Mouse (Mus musculus) bone marrow macrophage, adult 2 months (primary cell): Measurements from ENCODE around the gene Tecpr1. TPM values are rescaled to one million over a fixed set of nuclear protein-coding genes. Genes with fewer than 3 reads are reported as not detected.
A peak's percentile ranks its signal among the peaks of the same experiment; 100 is the strongest.

Source experiments
- H3K27ac ChIP-seq: 2 replicates; pipeline ENCODE4 v1.5.1; 2012; ENCODE audit warnings: low read depth, low read length; ENCODE audit not compliant: insufficient read depth
- H3K4me1 ChIP-seq: 2 replicates; pipeline ENCODE4 v1.6.1; 2012; ENCODE audit warnings: low read length; ENCODE audit not compliant: control insufficient read depth, insufficient read depth
- H3K4me3 ChIP-seq: 2 replicates; pipeline ENCODE4 v1.5.1; 2012; ENCODE audit warnings: mild to moderate bottlenecking, low read length, moderate library complexity; ENCODE audit not compliant: insufficient read depth
- CTCF ChIP-seq: IDR thresholded peaks from 2 replicates; pipeline ENCODE4 v1.5.1; 2012; ENCODE audit warnings: low read depth, mild to moderate bottlenecking, low read length, moderate library complexity
- POLR2A ChIP-seq: IDR thresholded peaks from 2 replicates; pipeline ENCODE4 v1.6.1; 2012; ENCODE audit warnings: mild to moderate bottlenecking, low read depth, low read length, borderline replicate concordance
- polyA plus RNA-seq: library from polyadenylated mRNA; stranded (reverse); fragments of >200 nt; gene quantifications from 2 replicates; pipeline ENCODE4 v1.2.4, GENCODE M21; 2012; ENCODE audit not compliant: missing spikeins, insufficient read depth, insufficient read length

Gene Tecpr1
- polyA plus RNA-seq, result 50.7 and 55.3 TPM in 2 replicates

DNA sequence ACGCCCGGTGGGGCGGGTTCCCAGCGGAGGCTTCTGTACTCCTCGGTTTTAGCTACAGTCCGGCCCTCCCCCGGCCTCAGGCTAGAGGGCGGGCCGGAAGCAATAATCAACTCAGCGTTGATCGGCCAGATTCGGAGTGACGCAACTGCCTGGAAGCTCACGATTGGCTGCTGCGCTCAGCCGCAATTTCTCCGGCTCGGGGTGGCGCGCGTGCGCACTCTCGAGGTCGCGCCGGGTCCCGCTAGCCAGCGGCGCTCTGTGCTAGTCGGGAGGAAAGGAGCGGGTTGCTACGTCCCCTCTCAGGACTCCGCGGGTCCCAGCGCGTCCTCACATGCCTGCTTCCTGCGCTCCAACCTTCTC, at the start of gene Tecpr1:
Gene Tecpr1 (minus strand): TSS at position 113 of the 360 bp plus-strand sequence.
- TF ChIP-seq CTCF (no peak), POLR2A (no peak)

DNA sequence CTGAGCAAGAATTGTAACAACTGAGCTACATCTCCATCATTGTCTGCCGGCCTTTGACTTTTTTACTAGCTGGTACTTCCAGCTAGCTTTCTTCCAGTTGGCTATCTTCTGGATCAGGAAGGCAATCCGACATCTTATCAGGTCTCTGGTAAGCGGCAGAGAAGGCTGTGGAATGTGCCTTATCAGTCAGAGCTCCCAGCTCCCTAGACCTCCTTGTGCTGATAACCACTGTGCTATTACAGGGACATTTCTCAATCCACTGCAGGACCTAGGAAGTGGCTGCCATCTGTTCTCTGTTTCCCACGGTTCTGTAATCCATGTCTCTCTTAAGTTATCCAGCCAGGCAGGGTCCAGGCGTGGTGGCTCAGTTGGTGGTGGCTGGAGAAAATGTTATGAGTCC, 48.4 kb upstream of the Tecpr1 start:
- TF ChIP-seq POLR2A, result no peak
- TF ChIP-seq CTCF, result no peak
- Histone ChIP-seq H3K4me3 (no peak overlapping the region), H3K4me1 (peaks cover 16% of the 10 kb centered on the region), H3K27ac (no peak overlapping the region)

More for the DNA sequence above, at the start of gene Tecpr1:
- Histone ChIP-seq H3K4me1 (peaks cover 42% of the 10 kb centered on the region), H3K4me3 (peak within 1 kb of the TSS; percentile 100), H3K27ac (peak within 1 kb of the TSS; percentile 96)

DNA sequence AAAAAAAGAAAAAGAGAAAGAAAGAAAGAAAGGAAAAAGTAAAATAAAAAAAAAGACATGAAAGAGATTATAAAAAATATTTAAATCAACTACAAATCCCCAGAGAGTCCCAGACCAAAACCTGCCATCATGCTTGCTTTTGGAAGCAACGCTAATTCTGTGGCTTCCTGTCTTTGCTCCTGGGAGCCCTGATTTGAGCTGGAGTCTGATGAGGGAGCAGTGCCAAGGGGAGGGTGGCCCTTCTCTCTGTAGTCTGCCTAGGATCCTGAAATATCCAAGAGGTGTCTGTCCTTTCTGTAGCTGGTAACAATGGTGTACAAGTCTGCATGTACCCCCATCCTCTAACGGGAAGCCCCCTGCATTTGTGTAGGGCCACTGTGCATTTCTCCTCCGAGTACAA, 47.7 kb upstream of the Tecpr1 start:
- Histone ChIP-seq H3K4me3 (no peak overlapping the region), H3K4me1 (peaks cover 21% of the 10 kb centered on the region), H3K27ac (no peak overlapping the region)
- TF ChIP-seq POLR2A, result no peak
- no peak for TF ChIP-seq CTCF

DNA sequence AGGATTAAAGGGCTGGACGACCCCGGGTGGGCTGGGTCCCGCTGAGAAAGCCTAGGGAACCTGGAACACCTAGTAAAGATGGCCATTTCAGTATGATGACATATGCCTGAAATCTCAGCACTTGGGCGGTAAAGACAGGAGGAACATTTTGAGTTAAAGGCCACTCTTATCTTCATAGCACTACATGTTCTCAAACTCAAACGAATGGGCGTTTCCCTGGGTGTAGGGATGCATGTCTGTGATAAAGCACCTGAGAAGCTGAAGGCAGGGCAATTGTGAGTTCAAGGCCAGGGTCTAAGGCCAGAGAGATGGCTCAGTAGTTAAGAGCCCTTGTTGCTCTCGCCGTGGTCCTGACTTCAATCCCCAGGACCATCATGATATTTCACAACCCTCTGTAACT, 47.0 kb upstream of the Tecpr1 start:
- H3K4me3 ChIP-seq, result no peak overlapping the region
- peaks cover 25% of the 10 kb centered on the region for H3K4me1 ChIP-seq
- TF ChIP-seq POLR2A (no peak), CTCF (no peak)
- H3K27ac ChIP-seq, result no peak overlapping the region

DNA sequence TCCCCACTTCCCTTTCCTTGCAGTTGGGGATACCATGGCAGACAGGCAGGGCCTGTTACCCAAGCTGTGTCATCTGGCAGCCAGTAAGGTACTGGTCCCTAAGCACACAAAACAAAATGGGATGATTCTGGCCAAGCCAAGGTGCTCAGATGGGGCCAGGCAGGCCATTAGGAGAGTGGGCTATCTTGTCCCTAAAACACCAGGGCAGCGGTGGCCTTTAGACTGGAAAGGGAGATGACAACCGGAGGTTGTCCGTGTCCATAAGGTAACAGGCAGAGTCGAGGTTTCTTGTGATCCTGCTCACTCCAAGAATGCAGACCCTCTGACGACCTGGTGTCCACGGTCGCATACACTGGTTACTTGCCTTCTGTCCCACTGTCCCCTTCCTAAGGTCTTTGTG, 46.5 kb upstream of the Tecpr1 start:
- no peak overlapping the region for H3K27ac ChIP-seq
- H3K4me3 ChIP-seq, result no peak overlapping the region
- TF ChIP-seq POLR2A (no peak), CTCF (no peak)
- peaks cover 25% of the 10 kb centered on the region for H3K4me1 ChIP-seq

DNA sequence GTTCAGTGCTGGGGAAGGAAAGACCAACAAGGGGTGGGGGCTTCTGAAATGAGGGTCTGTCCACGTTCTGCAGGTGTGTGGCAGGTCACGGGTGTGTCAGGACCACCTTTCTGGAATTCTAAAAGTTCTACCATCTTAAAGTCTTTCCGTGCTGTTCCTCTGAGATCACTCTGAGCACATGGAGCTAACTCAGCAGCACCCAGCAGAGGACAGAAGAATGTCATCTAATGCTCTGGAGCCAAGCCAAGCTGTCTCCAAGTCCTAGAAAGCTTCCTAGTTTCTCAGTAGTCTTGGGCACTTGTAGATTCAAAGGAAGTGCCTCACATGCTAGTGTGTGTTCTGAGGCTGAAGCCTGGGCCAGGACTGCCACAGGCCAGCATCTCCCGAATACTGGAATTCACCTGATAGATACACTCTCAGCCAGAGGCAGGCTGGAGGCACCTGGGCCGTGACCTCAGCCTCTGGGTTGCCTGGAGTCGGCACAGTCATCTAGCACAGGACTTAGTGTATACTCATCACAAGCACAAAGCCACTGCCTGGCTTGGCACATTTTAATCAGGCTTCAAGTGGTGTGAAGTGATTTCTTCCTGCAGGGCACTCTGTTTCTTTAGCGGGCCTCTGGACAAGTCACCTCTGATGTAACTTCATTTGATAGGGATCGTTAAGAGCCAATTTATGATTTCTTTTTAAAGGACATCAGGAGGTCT, 44.3 kb upstream of the Tecpr1 start:
- Histone ChIP-seq H3K4me3 (no peak overlapping the region), H3K4me1 (peaks cover 25% of the 10 kb centered on the region), H3K27ac (no peak overlapping the region)
- TF ChIP-seq POLR2A, result no peak
- no peak for TF ChIP-seq CTCF

DNA sequence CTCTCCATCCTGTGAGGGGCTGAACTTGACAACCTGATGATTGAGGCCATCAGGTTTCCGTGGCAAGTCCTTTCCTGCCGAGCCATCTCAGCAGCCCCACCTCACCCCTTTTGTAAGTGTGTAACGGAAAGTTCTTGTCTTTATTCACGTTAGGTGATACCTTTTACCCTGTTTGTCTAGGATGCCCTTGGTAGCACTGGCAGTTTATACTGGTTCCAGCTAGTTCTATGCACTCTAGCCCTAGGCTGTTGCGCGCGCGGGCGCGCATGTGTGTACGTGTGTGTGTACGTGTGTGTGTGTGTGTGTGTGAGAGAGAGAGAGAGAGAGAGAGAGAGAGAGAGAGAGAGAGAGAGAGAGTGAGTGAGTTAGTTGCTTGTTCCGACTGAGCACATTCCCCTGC, 40.1 kb upstream of the Tecpr1 start:
- no peak for TF ChIP-seq CTCF
- TF ChIP-seq POLR2A, result no peak
- Histone ChIP-seq H3K4me1 (peaks cover 41% of the 10 kb centered on the region), H3K27ac (no peak overlapping the region), H3K4me3 (no peak overlapping the region)

DNA sequence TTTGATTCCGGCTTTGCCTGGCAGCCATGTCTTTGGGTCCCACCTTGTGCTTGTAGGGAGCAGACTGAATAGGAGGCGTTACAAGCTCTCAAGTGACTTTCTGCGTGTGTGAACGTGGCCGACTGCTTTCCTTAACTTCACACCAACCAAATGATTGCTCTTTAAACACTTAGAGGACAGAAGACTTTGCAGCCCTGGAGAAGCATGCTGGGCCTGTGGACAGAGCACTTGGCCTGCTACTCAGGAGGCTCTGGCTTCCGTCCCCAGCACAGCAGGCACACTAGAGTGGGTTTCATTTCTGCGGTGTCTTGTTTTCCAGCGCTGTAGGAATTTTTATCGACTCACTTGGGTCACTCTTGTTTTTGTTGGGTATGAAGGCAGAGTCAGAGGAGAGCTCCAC, 39.7 kb upstream of the Tecpr1 start:
- Histone ChIP-seq H3K4me1 (peaks cover 41% of the 10 kb centered on the region), H3K4me3 (no peak overlapping the region), H3K27ac (no peak overlapping the region)
- TF ChIP-seq CTCF, result no peak
- no peak for TF ChIP-seq POLR2A

DNA sequence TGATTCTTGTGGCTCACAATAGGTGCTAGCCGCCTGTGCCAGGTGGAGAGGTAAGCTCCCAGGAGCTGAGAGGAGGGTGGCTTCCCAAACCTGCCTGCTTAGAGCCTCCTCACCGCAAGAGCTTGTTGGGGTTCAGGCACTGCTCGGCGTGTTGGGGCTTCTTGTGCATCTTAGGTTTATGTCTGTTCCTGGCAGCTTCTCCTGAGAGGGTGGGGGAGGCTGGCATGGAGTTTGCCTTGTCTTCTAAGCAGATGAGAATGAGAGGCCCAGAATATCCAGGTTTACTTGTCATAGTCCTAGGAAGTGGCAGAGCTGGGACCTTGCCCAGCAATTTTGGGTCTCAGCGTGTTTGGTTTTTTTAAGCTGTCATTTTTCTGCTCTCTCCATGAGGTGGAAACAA, 38.4 kb upstream of the Tecpr1 start:
- no peak overlapping the region for H3K27ac ChIP-seq
- no peak overlapping the region for H3K4me3 ChIP-seq
- TF ChIP-seq POLR2A (no peak), CTCF (no peak)
- H3K4me1 ChIP-seq, result peaks cover 32% of the 10 kb centered on the region

DNA sequence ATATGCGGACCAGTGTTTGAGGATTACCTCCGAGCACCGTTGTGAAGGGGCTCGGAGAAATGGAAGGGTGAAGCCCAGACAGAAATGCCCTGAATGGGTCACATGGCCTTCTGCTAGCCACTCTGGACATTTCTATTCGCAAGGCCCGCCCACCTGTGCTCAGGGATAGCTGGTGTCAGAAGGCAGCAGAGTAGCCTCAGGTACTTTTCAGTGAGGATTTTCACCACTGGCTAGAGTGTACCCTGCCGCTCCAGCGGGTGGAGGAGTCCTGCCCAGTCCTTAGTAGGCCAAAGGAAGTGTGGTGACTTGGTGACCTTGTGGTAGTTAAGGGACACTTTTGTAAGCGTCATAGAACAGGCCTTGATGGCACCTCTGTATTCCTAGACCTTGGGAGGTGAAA, 37.9 kb upstream of the Tecpr1 start:
- Histone ChIP-seq H3K4me1 (peaks cover 28% of the 10 kb centered on the region), H3K4me3 (no peak overlapping the region), H3K27ac (no peak overlapping the region)
- TF ChIP-seq CTCF, result no peak
- TF ChIP-seq POLR2A, result no peak

DNA sequence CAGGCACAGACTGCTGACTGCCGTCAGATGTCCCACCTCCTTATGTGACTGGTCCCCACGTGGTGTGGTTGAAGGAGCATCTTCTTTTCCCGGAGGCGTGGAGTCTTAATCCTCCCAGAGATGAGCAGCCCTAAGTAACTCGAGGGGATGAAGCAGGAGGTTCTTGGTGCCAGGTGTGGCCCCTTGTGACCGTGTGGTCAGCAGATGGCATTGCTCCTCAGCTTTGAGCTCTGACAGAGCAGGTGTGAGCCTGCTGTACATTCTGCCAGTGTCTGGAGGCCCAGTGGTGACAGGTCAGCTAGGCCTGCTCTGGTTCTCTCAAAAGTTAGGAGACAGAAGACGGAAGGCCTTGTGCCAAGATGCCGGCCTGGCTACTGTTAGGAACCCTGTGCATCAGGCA, 37.0 kb upstream of the Tecpr1 start:
- TF ChIP-seq CTCF, result no peak
- TF ChIP-seq POLR2A, result no peak

More for the DNA sequence above, 37.0 kb upstream of the Tecpr1 start:
- H3K4me1 ChIP-seq, result peaks cover 22% of the 10 kb centered on the region
- H3K27ac ChIP-seq, result no peak overlapping the region
- no peak overlapping the region for H3K4me3 ChIP-seq
